Mouse (Mus musculus): ENCODE measurements around the gene Gdf9.
A peak's percentile ranks its signal among the peaks of the same experiment; 100 is the strongest.

GRCm38 (mm10) chr11:53411738-53412137 lies 19.1 kb upstream of the Gdf9 start:
- no peak for TF ChIP-seq TAL1 (IDR thresholded peaks at IDR 0.05; ENCODE audit: low read length)
- no peak for TF ChIP-seq GABPA (IDR thresholded peaks at IDR 0.05; ENCODE audit: low read depth, low read length)
- no peak for TF ChIP-seq POLR2A (IDR thresholded peaks at IDR 0.05; ENCODE audit: control insufficient read depth in 1 of 2, insufficient read depth in 1 of 2, low read depth in 1 of 2, low read length in 2 of 2, poor library complexity in 1 of 2)
- no peak for TF ChIP-seq GATA1 (IDR thresholded peaks at IDR 0.05; ENCODE audit: low read depth, low read length)
- TF ChIP-seq ZNF384 (IDR thresholded peaks at IDR 0.05; ENCODE audit: low read depth, low read length) = no peak
- no peak for TF ChIP-seq TBP (IDR thresholded peaks at IDR 0.05; ENCODE audit: low read depth, low read length)
- TF ChIP-seq HCFC1 (IDR thresholded peaks at IDR 0.05; ENCODE audit: low read depth, low read length) = no peak
- peak; percentile 55 for TF ChIP-seq RAD21 (IDR thresholded peaks at IDR 0.05; ENCODE audit: low read depth, low read length)
- no peak for TF ChIP-seq EP300 (IDR thresholded peaks at IDR 0.05; ENCODE audit: low read depth in 1 of 2, low read length in 2 of 2)

Data from MEL (cell line).